Mouse (Mus musculus): ENCODE measurements around the gene Gdpd5. TPM values are rescaled to one million over a fixed set of nuclear protein-coding genes. Genes with fewer than 3 reads are reported as not detected.
A peak's percentile ranks its signal among the peaks of the same experiment; 100 is the strongest.
"Not testable (repeated sequence)": the region's sequence is repeated elsewhere in the genome, so short reads cannot be mapped to it uniquely, and the experiment has no call there.

The Gdpd5 gene
- polyA plus RNA-seq, 1 experiment from 2014 or later: 11.2 TPM

GRCm38 (mm10) chr7:99501148-99501547, 119.9 kb downstream of the Gdpd5 start:
- WGBS: 46% methylated on average over 1 of the region's 1 CpGs
- Histone ChIP-seq H3K9ac (replicated peaks) (no peak overlapping the region), H3K27me3 (no peaks in the 10 kb centered on the region), H3K36me3 (no peaks in the 10 kb centered on the region), H3K4me2 (no peak overlapping the region), H3K4me3 (replicated peaks) (no peak overlapping the region), H3K27ac (no peak overlapping the region), H3K9me3 (no peaks in the 10 kb centered on the region), H3K4me1 (replicated peaks) (0 out of 2 replicates have a peak, but pooled peaks cover 2% of the 10 kb centered on the region)
- ATAC-seq (ENCODE audit: insufficient number of reproducible peaks, insufficient read depth, low FRiP score, low TSS enrichment, low read depth): no peak

- Histone ChIP-seq H3K4me2 (no peak overlapping the region), H3K27me3 (no peaks in the 10 kb centered on the region), H3K27ac (no peak overlapping the region), H3K4me1 (replicated peaks) (0 out of 2 replicates have a peak, but pooled peaks cover 2% of the 10 kb centered on the region), H3K4me3 (replicated peaks) (no peak overlapping the region), H3K9me3 (peaks cover 5% of the 10 kb centered on the region; the same call in 1 of the 2 replicates), H3K36me3 (no peaks in the 10 kb centered on the region), H3K9ac (replicated peaks) (no peak overlapping the region)
- no peak for ATAC-seq (ENCODE audit: insufficient number of reproducible peaks, insufficient read depth, low FRiP score, low TSS enrichment, low read depth)
Measured at GRCm38 (mm10) chr7:99504556-99504955, 123.3 kb downstream of the Gdpd5 start.

GRCm38 (mm10) chr7:99508187-99508586, 127.0 kb downstream of the Gdpd5 start:
- WGBS: 25% methylated on average over 2 of the region's 2 CpGs
- not testable (repeated sequence) for H3K9ac ChIP-seq (replicated peaks); H3K36me3 ChIP-seq

GRCm38 (mm10) chr7:99510087-99510501, 128.9 kb downstream of the Gdpd5 start:
- Histone ChIP-seq H3K27ac (no peak overlapping the region), H3K9me3 (peaks cover 5% of the 10 kb centered on the region; the same call in 1 of the 2 replicates), H3K4me1 (replicated peaks) (peaks cover 4% of the 10 kb centered on the region), H3K36me3 (no peaks in the 10 kb centered on the region), H3K9ac (replicated peaks) (no peak overlapping the region), H3K27me3 (no peaks in the 10 kb centered on the region), H3K4me2 (peak overlapping the region; percentile 21; the same call in 1 of the 2 replicates), H3K4me3 (replicated peaks) (no peak overlapping the region)
- 17% methylated on average over 8 of the region's 8 CpGs for WGBS
- ATAC-seq (ENCODE audit: insufficient number of reproducible peaks, insufficient read depth, low FRiP score, low TSS enrichment, low read depth): no peak

More at GRCm38 (mm10) chr7:99508187-99508586, 127.0 kb downstream of the Gdpd5 start:
- H3K9me3 ChIP-seq; H3K27me3 ChIP-seq; ATAC-seq (ENCODE audit: insufficient number of reproducible peaks, insufficient read depth, low FRiP score, low TSS enrichment, low read depth); H3K27ac ChIP-seq; H3K4me1 ChIP-seq (replicated peaks); H3K4me2 ChIP-seq; H3K4me3 ChIP-seq (replicated peaks): not testable (repeated sequence)

Other genes with a start within 250 kb of the Gdpd5 start
- 16.8 and 17.4 TPM in 2 replicates for gene Uvrag, start 240.3 kb upstream of the Gdpd5 start, polyA plus RNA-seq (2016; fragmentation: Nextera tagmentation; extraction: Ambion mirVana)
- gene Dgat2, start 198.7 kb upstream of the Gdpd5 start, polyA plus RNA-seq (2016; fragmentation: Nextera tagmentation; extraction: Ambion mirVana): 14.0 and 14.1 TPM in 2 replicates
- 13.5 and 14.0 TPM in 2 replicates for gene Mogat2, start 142.8 kb upstream of the Gdpd5 start, polyA plus RNA-seq (2016; fragmentation: Nextera tagmentation; extraction: Ambion mirVana)
- gene Map6, start 114.0 kb upstream of the Gdpd5 start, polyA plus RNA-seq (2016; fragmentation: Nextera tagmentation; extraction: Ambion mirVana): 4.4 and 4.8 TPM in 2 replicates
- gene Serpinh1, start 28.2 kb upstream of the Gdpd5 start, polyA plus RNA-seq (2016; fragmentation: Nextera tagmentation; extraction: Ambion mirVana): 1,189 and 1,266 TPM in 2 replicates
- gene Klhl35, start 84.6 kb downstream of the Gdpd5 start, polyA plus RNA-seq (2016; fragmentation: Nextera tagmentation; extraction: Ambion mirVana): 1.2 and 1.7 TPM in 2 replicates
- 746 and 757 TPM in 2 replicates for gene Rps3, start 102.3 kb downstream of the Gdpd5 start, polyA plus RNA-seq (2016; fragmentation: Nextera tagmentation; extraction: Ambion mirVana)
- gene Arrb1, start 154.1 kb downstream of the Gdpd5 start, polyA plus RNA-seq (2016; fragmentation: Nextera tagmentation; extraction: Ambion mirVana): 8.1 and 8.4 TPM in 2 replicates
- gene Tpbgl, start 245.7 kb downstream of the Gdpd5 start, polyA plus RNA-seq (2016; fragmentation: Nextera tagmentation; extraction: Ambion mirVana): 0.14 and 0.26 TPM in 2 replicates